Mouse (Mus musculus): ENCODE results near the gene Phldb2. TPM values are rescaled to one million over a fixed set of nuclear protein-coding genes. Genes with fewer than 3 reads are reported as not detected.

Gene Phldb2
- polyA plus RNA-seq, 1 experiment from 2014 or later, result 7.2 TPM

DNA sequence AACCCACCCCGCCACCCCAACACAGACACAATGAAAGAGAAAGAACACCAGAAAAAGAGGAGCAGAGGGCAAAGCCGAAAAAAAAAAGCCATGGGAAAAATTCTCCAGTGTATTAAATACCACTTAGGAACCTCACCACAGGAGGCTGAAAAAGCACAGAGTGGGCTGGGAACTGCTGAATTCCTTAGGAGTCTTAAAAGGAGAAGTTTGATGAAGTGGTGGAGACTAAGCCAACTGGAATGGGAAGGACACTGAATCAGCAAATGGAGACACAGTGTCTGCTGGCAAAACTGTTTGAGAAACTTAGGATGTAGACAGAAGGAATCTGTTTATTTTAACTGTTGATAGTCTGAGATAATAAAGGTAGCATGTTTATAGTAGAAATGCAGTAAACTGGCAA is 154.8 kb downstream of the Phldb2 start:
- H3K9me3 ChIP-seq, result no peaks in the 10 kb centered on the region
- H3K27me3 ChIP-seq, result no peaks in the 10 kb centered on the region
- no peak overlapping the region for H3K27ac ChIP-seq (replicated peaks)
- H3K4me2 ChIP-seq, result no peak overlapping the region
- H3K36me3 ChIP-seq, result 0 out of 2 replicates have a peak, but pooled peaks cover under 1% of the 10 kb centered on the region
- ATAC-seq (ENCODE audit: low FRiP score, low read depth), result no peak
- no peak overlapping the region for H3K4me3 ChIP-seq
- no peak overlapping the region for H3K9ac ChIP-seq
- no peaks in the 10 kb centered on the region for H3K4me1 ChIP-seq (replicated peaks)
- 83% methylated on average over 2 of the region's 2 CpGs for WGBS

DNA sequence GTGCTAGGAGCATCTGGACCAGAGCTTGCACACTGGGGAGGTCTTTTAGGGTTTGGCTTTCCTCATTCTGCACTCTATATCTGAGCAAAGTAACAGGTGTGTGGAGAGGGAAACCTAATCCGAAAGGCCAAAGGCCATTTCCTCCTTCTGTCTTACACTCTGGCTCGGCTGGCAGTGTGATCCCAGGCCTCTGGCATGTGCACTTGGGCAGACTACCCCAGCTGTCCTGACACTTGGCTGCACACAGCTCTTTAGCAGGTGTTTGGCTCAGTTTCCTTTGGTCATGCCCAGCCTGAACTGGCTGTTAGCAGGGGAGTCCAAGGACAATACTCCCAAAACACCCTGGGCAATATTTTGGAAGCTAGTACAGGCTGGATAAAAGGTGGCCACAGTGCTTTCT is 156.6 kb downstream of the Phldb2 start:
- H3K9ac ChIP-seq, result no peak overlapping the region
- ATAC-seq (ENCODE audit: low FRiP score, low read depth), result peak; percentile 74
- H3K4me2 ChIP-seq, result no peak overlapping the region
- no peak overlapping the region for H3K27ac ChIP-seq (replicated peaks)
- H3K9me3 ChIP-seq, result no peaks in the 10 kb centered on the region
- H3K4me3 ChIP-seq, result no peak overlapping the region
- H3K27me3 ChIP-seq, result no peaks in the 10 kb centered on the region
- H3K36me3 ChIP-seq, result 0 out of 2 replicates have a peak, but pooled peaks cover 2% of the 10 kb centered on the region
- H3K4me1 ChIP-seq (replicated peaks), result no peaks in the 10 kb centered on the region
- WGBS, result 58% methylated on average over 2 of the region's 2 CpGs

- 0 out of 2 replicates have a peak, but pooled peaks cover 2% of the 10 kb centered on the region for H3K36me3 ChIP-seq
- H3K9me3 ChIP-seq, result no peaks in the 10 kb centered on the region
- no peaks in the 10 kb centered on the region for H3K27me3 ChIP-seq
- ATAC-seq (ENCODE audit: low FRiP score, low read depth), result no peak
- no peak overlapping the region for H3K4me2 ChIP-seq
- no peak overlapping the region for H3K4me3 ChIP-seq
- H3K4me1 ChIP-seq (replicated peaks), result no peaks in the 10 kb centered on the region
- 87% methylated on average over 5 of the region's 5 CpGs for WGBS
- H3K9ac ChIP-seq, result no peak overlapping the region
- no peak overlapping the region for H3K27ac ChIP-seq (replicated peaks)
Observed at GRCm38 (mm10) chr16:45795188-45795693, 158.2 kb downstream of the Phldb2 start.

DNA sequence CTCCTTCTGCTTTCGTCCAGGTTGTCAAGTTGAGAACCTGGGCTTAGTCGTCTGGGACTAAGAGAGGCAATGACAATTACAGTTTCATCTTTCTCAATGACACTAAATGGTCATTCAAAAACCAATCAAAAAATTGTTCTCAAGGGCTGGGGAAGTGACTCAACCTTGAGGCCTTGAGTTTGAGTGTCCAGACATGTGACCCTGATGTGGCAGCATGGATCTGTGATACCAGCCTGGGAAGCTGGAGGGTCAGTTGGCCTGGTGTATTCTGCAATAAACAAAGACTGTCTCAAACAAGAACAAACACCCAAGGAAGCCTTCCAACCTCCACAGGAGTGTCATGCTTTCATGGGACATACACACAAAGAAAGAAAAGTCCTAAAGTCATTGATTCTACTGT is 160.6 kb downstream of the Phldb2 start:
- Histone ChIP-seq H3K27ac (replicated peaks) (no peak overlapping the region), H3K9ac (no peak overlapping the region), H3K9me3 (no peaks in the 10 kb centered on the region), H3K36me3 (peaks cover 2% of the 10 kb centered on the region; the same call in 1 of the 2 replicates), H3K4me3 (no peak overlapping the region), H3K4me2 (no peak overlapping the region), H3K4me1 (replicated peaks) (no peaks in the 10 kb centered on the region), H3K27me3 (no peaks in the 10 kb centered on the region)
- ATAC-seq (ENCODE audit: low FRiP score, low read depth), result no peak
- 91% methylated on average over 2 of the region's 2 CpGs for WGBS

- Histone ChIP-seq H3K9ac (no peak overlapping the region), H3K36me3 (peaks cover 2% of the 10 kb centered on the region; the same call in 1 of the 2 replicates), H3K4me3 (no peak overlapping the region), H3K9me3 (no peaks in the 10 kb centered on the region), H3K27me3 (no peaks in the 10 kb centered on the region), H3K4me1 (replicated peaks) (no peaks in the 10 kb centered on the region), H3K4me2 (no peak overlapping the region), H3K27ac (replicated peaks) (no peak overlapping the region)
- WGBS, result 62% methylated on average over 5 of the region's 5 CpGs
- ATAC-seq (ENCODE audit: low FRiP score, low read depth), result no peak
Observed at GRCm38 (mm10) chr16:45791286-45791685, 162.1 kb downstream of the Phldb2 start.

- peaks cover 2% of the 10 kb centered on the region; the same call in 1 of the 2 replicates for H3K36me3 ChIP-seq
- no peak overlapping the region for H3K9ac ChIP-seq
- H3K4me1 ChIP-seq (replicated peaks), result no peaks in the 10 kb centered on the region
- no peak overlapping the region for H3K4me3 ChIP-seq
- WGBS, result 87% methylated on average over 2 of the region's 2 CpGs
- no peaks in the 10 kb centered on the region for H3K27me3 ChIP-seq
- no peak overlapping the region for H3K4me2 ChIP-seq
- no peaks in the 10 kb centered on the region for H3K9me3 ChIP-seq
- no peak for ATAC-seq (ENCODE audit: low FRiP score, low read depth)
- no peak overlapping the region for H3K27ac ChIP-seq (replicated peaks)
Observed at GRCm38 (mm10) chr16:45789311-45789710, 164.1 kb downstream of the Phldb2 start.

- H3K27me3 ChIP-seq, result no peaks in the 10 kb centered on the region
- WGBS, result 90% methylated on average over 6 of the region's 6 CpGs
- H3K4me3 ChIP-seq, result no peak overlapping the region
- no peak overlapping the region for H3K9ac ChIP-seq
- ATAC-seq (ENCODE audit: low FRiP score, low read depth), result no peak
- H3K36me3 ChIP-seq, result no peaks in the 10 kb centered on the region; the same call in 1 of the 2 replicates
- no peak overlapping the region for H3K27ac ChIP-seq (replicated peaks)
- no peaks in the 10 kb centered on the region for H3K9me3 ChIP-seq
- no peaks in the 10 kb centered on the region for H3K4me1 ChIP-seq (replicated peaks)
- no peak overlapping the region for H3K4me2 ChIP-seq
Observed at GRCm38 (mm10) chr16:45787650-45788049, 165.7 kb downstream of the Phldb2 start.

DNA sequence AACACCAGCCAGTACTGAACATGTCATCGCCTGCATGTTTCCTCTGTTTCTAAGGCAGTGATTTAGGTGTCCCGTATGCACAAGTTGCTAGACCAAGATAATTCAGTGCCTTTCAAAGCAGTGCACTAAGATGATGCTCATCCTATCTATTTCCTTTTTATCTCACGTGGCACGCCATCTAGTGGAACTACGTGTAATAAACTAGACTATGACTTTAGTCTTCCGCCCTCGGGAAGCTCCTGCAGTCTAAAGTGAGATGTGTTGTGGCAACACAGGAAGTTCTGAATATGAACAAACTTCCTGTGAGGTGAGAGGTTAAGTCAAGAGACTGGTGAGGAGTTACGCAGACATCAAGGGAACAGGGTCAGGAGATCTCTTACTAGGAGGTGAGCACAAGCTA is 166.8 kb downstream of the Phldb2 start:
- Histone ChIP-seq H3K4me3 (no peak overlapping the region), H3K27me3 (no peaks in the 10 kb centered on the region), H3K27ac (replicated peaks) (no peak overlapping the region), H3K4me1 (replicated peaks) (no peaks in the 10 kb centered on the region), H3K36me3 (no peaks in the 10 kb centered on the region; the same call in 1 of the 2 replicates), H3K9me3 (no peaks in the 10 kb centered on the region), H3K9ac (no peak overlapping the region), H3K4me2 (no peak overlapping the region)
- 41% methylated on average over 8 of the region's 8 CpGs for WGBS
- ATAC-seq (ENCODE audit: low FRiP score, low read depth), result no peak

DNA sequence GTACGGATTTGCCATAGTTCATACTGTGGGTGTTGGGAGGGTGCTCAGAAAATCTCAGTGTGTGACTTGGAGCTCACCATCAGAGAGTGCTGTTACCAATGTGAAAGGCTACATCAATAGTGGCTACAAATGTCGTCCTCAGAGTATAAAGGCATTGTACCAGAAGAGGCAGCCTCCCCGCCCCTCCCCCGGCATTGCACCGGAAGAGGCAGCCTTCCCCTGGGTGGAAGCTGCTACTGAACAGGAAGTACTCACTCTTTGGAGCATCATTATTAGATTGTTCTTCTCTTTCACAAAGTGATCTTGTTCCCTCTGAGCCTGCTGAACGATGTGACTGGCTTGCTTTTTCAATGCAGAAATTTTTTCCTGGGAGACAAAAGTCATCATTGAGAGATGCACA is 173.4 kb downstream of the Phldb2 start:
- Histone ChIP-seq H3K27me3 (no peaks in the 10 kb centered on the region), H3K4me2 (no peak overlapping the region), H3K27ac (replicated peaks) (no peak overlapping the region), H3K4me1 (replicated peaks) (no peaks in the 10 kb centered on the region), H3K4me3 (no peak overlapping the region), H3K9me3 (no peaks in the 10 kb centered on the region), H3K9ac (no peak overlapping the region), H3K36me3 (no peaks in the 10 kb centered on the region; the same call in 1 of the 2 replicates)
- WGBS, result 75% methylated on average over 6 of the region's 6 CpGs
- no peak for ATAC-seq (ENCODE audit: low FRiP score, low read depth)

DNA sequence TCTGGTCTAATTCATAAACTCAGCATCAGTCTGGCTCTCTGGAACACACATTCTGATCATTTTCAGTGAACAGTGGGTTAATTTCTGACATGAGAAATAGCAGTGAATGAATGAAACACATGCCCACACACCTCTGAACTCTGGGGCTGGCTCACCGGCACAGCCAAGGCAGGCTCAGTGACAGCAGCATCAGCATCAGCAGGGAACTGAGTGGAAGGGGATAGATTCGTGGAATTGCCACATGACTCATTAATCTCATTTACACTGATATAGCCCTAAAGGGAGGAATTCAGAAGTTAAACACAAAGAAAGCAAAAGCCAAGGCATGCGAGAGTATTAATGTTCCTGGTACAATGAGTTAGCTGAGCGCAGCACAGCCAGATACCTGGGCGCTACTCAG is 178.6 kb downstream of the Phldb2 start:
- ATAC-seq (ENCODE audit: low FRiP score, low read depth), result no peak
- 74% methylated on average over 5 of the region's 5 CpGs for WGBS

DNA sequence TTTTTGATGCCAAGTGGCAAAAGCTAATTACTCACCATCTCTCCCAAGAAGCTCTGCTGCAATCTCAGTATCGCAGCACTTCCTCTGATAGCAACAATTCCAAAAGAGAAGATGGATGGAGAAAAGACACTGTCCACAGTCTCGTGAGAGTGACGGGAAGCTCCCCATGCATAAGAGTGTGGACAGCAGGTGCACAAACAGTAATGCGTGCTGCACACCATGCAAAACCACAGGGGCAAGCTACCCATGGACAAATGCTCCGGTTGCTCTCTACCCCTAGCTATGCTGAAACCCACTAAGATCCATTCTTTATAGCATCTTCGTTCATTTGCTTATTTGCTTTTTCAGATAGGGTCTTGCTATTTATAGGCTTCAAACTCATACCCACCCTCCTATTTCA is 182.5 kb downstream of the Phldb2 start:
- ATAC-seq (ENCODE audit: low FRiP score, low read depth), result no peak
- Histone ChIP-seq H3K4me2 (no peak overlapping the region), H3K9me3 (no peaks in the 10 kb centered on the region), H3K4me3 (no peak overlapping the region), H3K9ac (no peak overlapping the region), H3K36me3 (no peaks in the 10 kb centered on the region), H3K27ac (replicated peaks) (no peak overlapping the region), H3K4me1 (replicated peaks) (0 out of 2 replicates have a peak, but pooled peaks cover 3% of the 10 kb centered on the region), H3K27me3 (no peaks in the 10 kb centered on the region)
- WGBS, result 97% methylated on average over 6 of the region's 6 CpGs

More for the DNA sequence above, 178.6 kb downstream of the Phldb2 start:
- Histone ChIP-seq H3K4me3 (no peak overlapping the region), H3K27me3 (no peaks in the 10 kb centered on the region), H3K9ac (no peak overlapping the region), H3K4me2 (no peak overlapping the region), H3K36me3 (no peaks in the 10 kb centered on the region; the same call in 1 of the 2 replicates), H3K27ac (replicated peaks) (no peak overlapping the region), H3K9me3 (no peaks in the 10 kb centered on the region), H3K4me1 (replicated peaks) (no peaks in the 10 kb centered on the region)

- H3K4me1 ChIP-seq (replicated peaks), result 0 out of 2 replicates have a peak, but pooled peaks cover 3% of the 10 kb centered on the region
- H3K4me3 ChIP-seq, result no peak overlapping the region
- H3K9me3 ChIP-seq, result no peaks in the 10 kb centered on the region
- H3K27ac ChIP-seq (replicated peaks), result no peak overlapping the region
- H3K9ac ChIP-seq, result no peak overlapping the region
- no peak for ATAC-seq (ENCODE audit: low FRiP score, low read depth)
- H3K36me3 ChIP-seq, result no peaks in the 10 kb centered on the region
- 51% methylated on average over 10 of the region's 10 CpGs for WGBS
- no peak overlapping the region for H3K4me2 ChIP-seq
- no peaks in the 10 kb centered on the region for H3K27me3 ChIP-seq
Observed at GRCm38 (mm10) chr16:45767853-45768640, 185.4 kb downstream of the Phldb2 start.
